Mouse (Mus musculus) C2C12 (cell line): ENCODE measurements around the gene Dennd4b.

Source experiments
- CEBPB ChIP-seq: IDR thresholded peaks from one replicate; pipeline ENCODE4 v1.6.1; 2011; ENCODE audit warnings: low read depth, mild to moderate bottlenecking, control low read depth, moderate library complexity
- CTCF ChIP-seq: IDR thresholded peaks from one replicate; pipeline ENCODE4 v1.5.1; 2011; ENCODE audit not compliant: control insufficient read depth, insufficient read depth, insufficient read length
- FOSL1 ChIP-seq: IDR thresholded peaks from one replicate; pipeline ENCODE4 v1.8.0; 2011; ENCODE audit warnings: mild to moderate bottlenecking, low read length; ENCODE audit not compliant: poor library complexity, insufficient read depth, severe bottlenecking
- MAX ChIP-seq: IDR thresholded peaks from one replicate; pipeline ENCODE4 v1.6.1; 2011; ENCODE audit warnings: mild to moderate bottlenecking, control low read depth
- MYOD1 ChIP-seq: IDR thresholded peaks from one replicate; pipeline ENCODE4 v1.6.1; 2011; ENCODE audit warnings: low read depth; ENCODE audit not compliant: control insufficient read depth, insufficient read length
- MYOG ChIP-seq: IDR thresholded peaks from one replicate; pipeline ENCODE4 v1.6.1; 2011; ENCODE audit not compliant: control insufficient read depth, insufficient read length; ENCODE audit errors: extremely low read depth
- USF1 ChIP-seq: IDR thresholded peaks from one replicate; pipeline ENCODE4 v1.6.1; 2011; ENCODE audit warnings: low read depth, mild to moderate bottlenecking, control low read depth, moderate library complexity

DNA sequence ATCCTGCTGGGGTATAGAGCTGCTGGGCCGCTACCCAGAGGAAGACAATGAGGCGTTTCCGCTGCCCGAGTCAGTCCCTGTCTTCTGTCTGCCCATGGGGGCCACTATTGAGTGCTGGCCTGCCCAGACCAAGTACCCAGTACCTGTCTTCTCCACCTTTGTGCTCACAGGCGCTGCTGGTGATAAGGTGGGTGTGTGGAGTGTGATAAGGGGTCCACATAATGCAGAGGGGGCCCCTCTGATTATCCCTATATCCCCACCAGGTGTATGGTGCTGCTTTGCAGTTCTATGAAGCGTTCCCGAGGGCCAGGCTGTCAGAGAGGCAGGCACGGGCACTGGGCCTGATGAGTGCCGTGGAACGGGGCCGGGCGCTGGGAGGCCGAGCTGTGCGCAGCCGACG lies 4.0 kb downstream of the Dennd4b start:
- TF ChIP-seq USF1 (no peak), CTCF (no peak), MYOG (no peak), MAX (no peak), MYOD1 (no peak), FOSL1 (no peak), CEBPB (no peak)
